In genomic region chr6:5725611-5726236, GRCm38 (mm10) we compare ENCODE assay signal across 8 mouse cellular contexts. TPM values are rescaled to one million over a fixed set of nuclear protein-coding genes. Genes with fewer than 3 reads are reported as not detected.
DNase-seq lines count a peak whose midpoint lies in the region; ATAC-seq and TF ChIP-seq lines count a peak whose summit lies in the region.

Gene Dync1i1, plus strand, starts transcription at chr6:5725639.

- H3K4me3 ChIP-seq in gastrocnemius, adult 2 months = peak within 1 kb of the TSS; percentile 73
- H3K4me3 ChIP-seq in hindbrain, embryonic 15.5 days = peak within 1 kb of the TSS; percentile 62

- no peaks in the 10 kb centered on the region for H3K27me3 ChIP-seq in hindbrain, embryonic 15.5 days

- H3K4me2 ChIP-seq in hindbrain, embryonic 15.5 days = peak within 1 kb of the TSS; percentile 96

- peak within 1 kb of the TSS; percentile 63 for H3K9ac ChIP-seq in hindbrain, embryonic 15.5 days

- peak; percentile 60 for DNase-seq in adrenal gland, postnatal 10 days
- DNase-seq in cerebellum, postnatal 4 days (ENCODE audit: low spot score in 2 of 2) = peak; percentile 29 to 32
- DNase-seq in gastrocnemius, adult 2 months = peak; percentile 56
- DNase-seq in left cerebral cortex, postnatal 10 days (ENCODE audit: extremely low spot score in 1 of 2, low spot score in 2 of 2) = peak; percentile 55 to 75
- peak; percentile 71 for DNase-seq in mesoderm, embryonic 11.5 days (ENCODE audit: low read depth, low spot score)
- DNase-seq in right cerebral cortex, postnatal 4 days = peak; percentile 58
- no peak for DNase-seq in natural killer cell, adult 2 months (ENCODE audit: low spot score in 2 of 2)

- TF ChIP-seq CTCF in gastrocnemius, adult 2 months (IDR thresholded peaks at IDR 0.05) = no peak

- H3K27ac ChIP-seq in gastrocnemius, adult 2 months = no peak within 1 kb of the TSS
- peak within 1 kb of the TSS; percentile 51 for H3K27ac ChIP-seq in hindbrain, embryonic 15.5 days (replicated peaks)

- no peaks in the 10 kb centered on the region for H3K9me3 ChIP-seq in hindbrain, embryonic 15.5 days

- peaks cover 10% of the 10 kb centered on the region for H3K4me1 ChIP-seq in hindbrain, embryonic 15.5 days (replicated peaks)

- intact Hi-C loops in gastrocnemius, adult 2 months (cut with DNase I) = no loop called here
- intact Hi-C loops in left cerebral cortex, postnatal 10 days (cut with DNase I) = loop anchor here (10.0 kb wide), 1 partner anchor 81 kb away; no protein-coding TSS in a partner anchor

- H3K36me3 ChIP-seq in hindbrain, embryonic 15.5 days = no peaks in the 10 kb centered on the region

- WGBS in hindbrain, embryonic 15.5 days = 1% methylated on average over 36 of the region's 40 CpGs

- peak; percentile 91 for ATAC-seq in hindbrain, embryonic 15.5 days (ENCODE audit: low FRiP score, low read depth)

RNA-seq across cellular contexts. Expression of gene Dync1i1, which starts in this region (rescaled TPM):
- 1 to 10 TPM; 1.7 to 1.8 TPM for total RNA-seq in adrenal gland, postnatal 10 days (2021)
- under 1 TPM; 0.20 to 0.56 TPM for total RNA-seq in gastrocnemius, adult 2 months (2021)
- polyA plus RNA-seq in hindbrain, embryonic 15.5 days (2015; fragmentation: Nextera tagmentation; extraction: Ambion mirVana) = 29.5 and 29.7 TPM in 2 replicates
- 100 to 1,000 TPM; 169 to 176 TPM for total RNA-seq in left cerebral cortex, postnatal 10 days (2021)

Comparison
In these comparisons a context has a peak if more than half of its experiments do, and no peak if none do; other contexts are left out.
1. RNA of gene Dync1i1 (total RNA-seq): 169 to 176 TPM in left cerebral cortex, postnatal 10 days; 1.7 to 1.8 TPM in adrenal gland, postnatal 10 days and 0.20 to 0.56 TPM in gastrocnemius, adult 2 months; every median in the first group is over 10 times any median in the second.
2. Peak in DNase-seq and H3K4me3 ChIP-seq in gastrocnemius, adult 2 months; RNA of the gene not detected or under 1 TPM.
3. DNase-seq: peak in adrenal gland, postnatal 10 days (single experiment), cerebellum, postnatal 4 days (2 of 2), left cerebral cortex, postnatal 10 days (2 of 2), mesoderm, embryonic 11.5 days (single experiment) and right cerebral cortex, postnatal 4 days (single experiment); none in natural killer cell, adult 2 months (0 of 2).